Mouse (Mus musculus) liver, embryonic 16.5 days (tissue): Measurements from ENCODE around the gene Sptlc2. TPM values are rescaled to one million over a fixed set of nuclear protein-coding genes. Genes with fewer than 3 reads are reported as not detected.

Source experiments
- ATAC-seq: fragments of 200-750 bp; cut with Nextera tagmentation; 2 replicates; pipeline ENCODE4 v1.8.0; 2017; ENCODE audit warnings: low read depth, mild to moderate bottlenecking, moderate number of reproducible peaks, moderate library complexity
- H3K27ac ChIP-seq: fragments of 300-500 bp; sonication (generic); 2 replicates; pipeline ENCODE4 v1.5.1; 2014; ENCODE audit warnings: mild to moderate bottlenecking, low read length
- H3K27me3 ChIP-seq: fragments of 300-500 bp; sonication (generic); 2 replicates; pipeline ENCODE4 v1.6.1; 2014; ENCODE audit warnings: low read depth, low read length, mixed read lengths; ENCODE audit not compliant: control insufficient read depth, insufficient read depth
- H3K36me3 ChIP-seq: fragments of 300-500 bp; sonication (generic); 2 replicates; pipeline ENCODE4 v1.6.1; 2014; ENCODE audit warnings: mild to moderate bottlenecking; ENCODE audit not compliant: control insufficient read depth, insufficient read depth
- H3K4me1 ChIP-seq: fragments of 300-500 bp; sonication (generic); 2 replicates; pipeline ENCODE4 v1.6.1; 2014; ENCODE audit warnings: low read depth, low read length, mixed read lengths; ENCODE audit not compliant: control insufficient read depth
- H3K4me2 ChIP-seq: fragments of 300-500 bp; sonication (generic); 2 replicates; pipeline ENCODE4 v1.6.1; 2014; ENCODE audit warnings: low read depth, low read length, mixed read lengths
- H3K4me3 ChIP-seq: fragments of 300-500 bp; sonication (generic); 2 replicates; pipeline ENCODE4 v1.5.1; 2014; ENCODE audit warnings: low read depth, mild to moderate bottlenecking, low read length
- H3K9ac ChIP-seq: fragments of 300-500 bp; sonication (generic); 2 replicates; pipeline ENCODE4 v1.6.1; 2014; ENCODE audit warnings: low read depth, low read length
- H3K9me3 ChIP-seq: fragments of 300-500 bp; sonication (generic); replicated peaks from 2 replicates; pipeline ENCODE4 v1.6.1; 2016; ENCODE audit warnings: low read length; ENCODE audit not compliant: control insufficient read depth
- WGBS: fragments of 180-500 bp; shearing (Covaris S2); extraction: QIAGEN DNeasy Blood & Tissue Kit; methylation state at CpG from one replicate; pipeline ENCODE4 v1.1.7; 2014; ENCODE audit not compliant: insufficient replicate concordance; 5-methylcytosine and 5-hydroxymethylcytosine counted together
- polyA plus RNA-seq: library from polyadenylated mRNA; unstranded; fragments of >200 nt; fragmentation: Nextera tagmentation; extraction: Ambion mirVana; gene quantifications from 2 replicates; pipeline ENCODE4 v1.2.1, GENCODE M21; 2015

The Sptlc2 gene
- polyA plus RNA-seq, 1 experiment from 2014 or later = 28.1 TPM

GRCm38 (mm10) chr12:87418921-87419320, 30.8 kb upstream of the Sptlc2 start:
- Histone ChIP-seq H3K4me2 (no peak overlapping the region), H3K9ac (no peak overlapping the region), H3K9me3 (no peaks in the 10 kb centered on the region), H3K36me3 (no peaks in the 10 kb centered on the region; the same call in 1 of the 2 replicates), H3K27ac (no peak overlapping the region), H3K4me1 (peaks cover 6% of the 10 kb centered on the region; the same call in 1 of the 2 replicates), H3K4me3 (no peak overlapping the region), H3K27me3 (no peaks in the 10 kb centered on the region)
- no peak for ATAC-seq
- 58% methylated on average over 5 of the region's 5 CpGs for WGBS

GRCm38 (mm10) chr12:87416690-87417089, 28.5 kb upstream of the Sptlc2 start:
- 0 out of 2 replicates have a peak, but pooled peaks have one; percentile 45 for ATAC-seq
- Histone ChIP-seq H3K4me1 (peaks cover 2% of the 10 kb centered on the region; the same call in 1 of the 2 replicates), H3K27ac (no peak overlapping the region), H3K36me3 (no peaks in the 10 kb centered on the region), H3K9me3 (no peaks in the 10 kb centered on the region), H3K4me3 (no peak overlapping the region), H3K4me2 (no peak overlapping the region), H3K9ac (no peak overlapping the region), H3K27me3 (no peaks in the 10 kb centered on the region)
- 12% methylated on average over 7 of the region's 7 CpGs for WGBS

GRCm38 (mm10) chr12:87415358-87415757, 27.2 kb upstream of the Sptlc2 start:
- Histone ChIP-seq H3K27ac (no peak overlapping the region), H3K4me2 (no peak overlapping the region), H3K4me1 (peaks cover 2% of the 10 kb centered on the region; the same call in 1 of the 2 replicates), H3K9me3 (no peaks in the 10 kb centered on the region), H3K27me3 (no peaks in the 10 kb centered on the region), H3K4me3 (no peak overlapping the region), H3K36me3 (no peaks in the 10 kb centered on the region), H3K9ac (no peak overlapping the region)
- WGBS = 37% methylated on average over 4 of the region's 4 CpGs
- ATAC-seq = no peak

- H3K9me3 ChIP-seq = no peaks in the 10 kb centered on the region
- peaks cover 2% of the 10 kb centered on the region for H3K4me1 ChIP-seq
- no peak for ATAC-seq
- 0 out of 2 replicates have a peak, but pooled peaks cover under 1% of the 10 kb centered on the region for H3K27me3 ChIP-seq
- WGBS = 9% methylated on average over 4 of the region's 4 CpGs
- no peak overlapping the region for H3K4me3 ChIP-seq
- H3K36me3 ChIP-seq = no peaks in the 10 kb centered on the region
- no peak overlapping the region for H3K9ac ChIP-seq
- H3K4me2 ChIP-seq = no peak overlapping the region
- no peak overlapping the region for H3K27ac ChIP-seq
Observed at GRCm38 (mm10) chr12:87413179-87413790, 25.1 kb upstream of the Sptlc2 start.

- ATAC-seq = no peak
- no peaks in the 10 kb centered on the region for H3K36me3 ChIP-seq
- no peak overlapping the region for H3K4me2 ChIP-seq
- H3K27ac ChIP-seq = no peak overlapping the region
- H3K4me1 ChIP-seq = peaks cover 9% of the 10 kb centered on the region
- 0 out of 2 replicates have a peak, but pooled peaks cover 2% of the 10 kb centered on the region for H3K27me3 ChIP-seq
- H3K4me3 ChIP-seq = no peak overlapping the region
- H3K9me3 ChIP-seq = no peaks in the 10 kb centered on the region
- no peak overlapping the region for H3K9ac ChIP-seq
- WGBS = 23% methylated on average over 7 of the region's 7 CpGs
Observed at GRCm38 (mm10) chr12:87410999-87411398, 22.8 kb upstream of the Sptlc2 start.

GRCm38 (mm10) chr12:87409123-87409522, 21.0 kb upstream of the Sptlc2 start:
- H3K9ac ChIP-seq = no peak overlapping the region
- H3K27ac ChIP-seq = no peak overlapping the region
- no peak overlapping the region for H3K4me3 ChIP-seq
- no peaks in the 10 kb centered on the region for H3K36me3 ChIP-seq
- H3K9me3 ChIP-seq = no peaks in the 10 kb centered on the region
- WGBS = 52% methylated on average over 4 of the region's 4 CpGs
- H3K4me2 ChIP-seq = no peak overlapping the region
- peaks cover 9% of the 10 kb centered on the region for H3K4me1 ChIP-seq
- ATAC-seq = no peak
- H3K27me3 ChIP-seq = 0 out of 2 replicates have a peak, but pooled peaks cover 2% of the 10 kb centered on the region

- Histone ChIP-seq H3K4me2 (peak overlapping the region; percentile 25), H3K4me3 (peak overlapping the region; percentile 9; the same call in 1 of the 2 replicates), H3K27ac (peak overlapping the region; percentile 4; the same call in 1 of the 2 replicates), H3K36me3 (no peaks in the 10 kb centered on the region), H3K4me1 (peaks cover 9% of the 10 kb centered on the region), H3K9ac (no peak overlapping the region), H3K27me3 (0 out of 2 replicates have a peak, but pooled peaks cover 2% of the 10 kb centered on the region), H3K9me3 (no peaks in the 10 kb centered on the region)
- peak; percentile 46; the same call in 1 of the 2 replicates for ATAC-seq
- 14% methylated on average over 21 of the region's 21 CpGs for WGBS
Observed at GRCm38 (mm10) chr12:87407869-87408605, 19.9 kb upstream of the Sptlc2 start.

- Histone ChIP-seq H3K27me3 (0 out of 2 replicates have a peak, but pooled peaks cover 2% of the 10 kb centered on the region), H3K4me2 (no peak overlapping the region), H3K4me3 (no peak overlapping the region), H3K27ac (no peak overlapping the region), H3K4me1 (peaks cover 9% of the 10 kb centered on the region), H3K9ac (no peak overlapping the region), H3K36me3 (no peaks in the 10 kb centered on the region), H3K9me3 (no peaks in the 10 kb centered on the region)
- WGBS = 41% methylated on average over 3 of the region's 3 CpGs
- ATAC-seq = no peak
Observed at GRCm38 (mm10) chr12:87405721-87406120, 17.6 kb upstream of the Sptlc2 start.

GRCm38 (mm10) chr12:87405165-87405564, 17.0 kb upstream of the Sptlc2 start:
- WGBS = 59% methylated on average over 4 of the region's 4 CpGs
- H3K9ac ChIP-seq = no peak overlapping the region
- no peak overlapping the region for H3K27ac ChIP-seq
- no peak overlapping the region for H3K4me2 ChIP-seq
- H3K4me3 ChIP-seq = no peak overlapping the region
- no peaks in the 10 kb centered on the region for H3K36me3 ChIP-seq
- H3K9me3 ChIP-seq = no peaks in the 10 kb centered on the region
- ATAC-seq = no peak
- peaks cover 9% of the 10 kb centered on the region for H3K4me1 ChIP-seq
- 0 out of 2 replicates have a peak, but pooled peaks cover 2% of the 10 kb centered on the region for H3K27me3 ChIP-seq
